Mouse (Mus musculus) limb, embryonic 15.5 days (tissue): ENCODE results near the gene Nectin3. TPM values are rescaled to one million over a fixed set of nuclear protein-coding genes. Genes with fewer than 3 reads are reported as not detected.
"Not testable (repeated sequence)": the region's sequence is repeated elsewhere in the genome, so short reads cannot be mapped to it uniquely, and the experiment has no call there.

Experiments
- ATAC-seq: fragments of 200-750 bp; cut with Nextera tagmentation; 2 replicates; pipeline ENCODE4 v1.8.0; 2017; ENCODE audit warnings: low read depth, moderate TSS enrichment; ENCODE audit not compliant: insufficient number of reproducible peaks, low FRiP score, low TSS enrichment
- H3K27ac ChIP-seq: fragments of 300-500 bp; sonication (generic); 2 replicates; pipeline ENCODE4 v1.5.1; 2015; ENCODE audit warnings: moderate library complexity, mild to moderate bottlenecking, inconsistent platforms
- H3K27me3 ChIP-seq: fragments of 300-500 bp; sonication (generic); 2 replicates; pipeline ENCODE4 v1.6.1; 2015; ENCODE audit warnings: inconsistent platforms
- H3K36me3 ChIP-seq: fragments of 300-500 bp; sonication (generic); 2 replicates; pipeline ENCODE4 v1.6.1; 2015; ENCODE audit warnings: inconsistent platforms
- H3K4me1 ChIP-seq: fragments of 300-500 bp; sonication (generic); 2 replicates; pipeline ENCODE4 v1.6.1; 2015; ENCODE audit warnings: inconsistent platforms
- H3K4me2 ChIP-seq: fragments of 300-500 bp; sonication (generic); 2 replicates; pipeline ENCODE4 v1.6.1; 2015; ENCODE audit warnings: mild to moderate bottlenecking, inconsistent platforms
- H3K4me3 ChIP-seq: fragments of 300-500 bp; sonication (generic); 2 replicates; pipeline ENCODE4 v1.5.1; 2015; ENCODE audit warnings: mild to moderate bottlenecking, inconsistent platforms
- H3K9ac ChIP-seq: fragments of 300-500 bp; sonication (generic); 2 replicates; pipeline ENCODE4 v1.6.1; 2015; ENCODE audit warnings: inconsistent platforms
- H3K9me3 ChIP-seq: fragments of 300-500 bp; sonication (generic); 2 replicates; pipeline ENCODE4 v1.6.1; 2016; ENCODE audit warnings: inconsistent platforms
- WGBS: fragments of 180-500 bp; shearing (Covaris S2); methylation state at CpG from one replicate; pipeline ENCODE4 v1.1.7; 2015; 5-methylcytosine and 5-hydroxymethylcytosine counted together
- polyA plus RNA-seq: library from polyadenylated mRNA; unstranded; fragments of >200 nt; fragmentation: Nextera tagmentation; extraction: Ambion mirVana; gene quantifications from 2 replicates; pipeline ENCODE4 v1.2.1, GENCODE M21; 2015

Nectin3 gene
- polyA plus RNA-seq, 1 experiment from 2014 or later, result 25.7 TPM

- Histone ChIP-seq H3K27ac (no peak overlapping the region), H3K27me3 (no peaks in the 10 kb centered on the region), H3K9me3 (no peaks in the 10 kb centered on the region), H3K4me2 (no peak overlapping the region), H3K4me3 (no peak overlapping the region), H3K4me1 (no peaks in the 10 kb centered on the region), H3K36me3 (no peaks in the 10 kb centered on the region), H3K9ac (no peak overlapping the region)
- 89% methylated on average over 15 of the region's 15 CpGs for WGBS
- no peak for ATAC-seq
Observed at GRCm38 (mm10) chr16:46407997-46408396, 90.3 kb downstream of the Nectin3 start.

GRCm38 (mm10) chr16:46406844-46407639 lies 91.3 kb downstream of the Nectin3 start:
- WGBS, result 84% methylated on average over 7 of the region's 7 CpGs
- Histone ChIP-seq H3K36me3 (no peaks in the 10 kb centered on the region), H3K27ac (no peak overlapping the region), H3K27me3 (no peaks in the 10 kb centered on the region), H3K9ac (no peak overlapping the region), H3K4me3 (no peak overlapping the region), H3K9me3 (no peaks in the 10 kb centered on the region), H3K4me1 (no peaks in the 10 kb centered on the region), H3K4me2 (no peak overlapping the region)
- ATAC-seq, result no peak

- H3K36me3 ChIP-seq, result no peaks in the 10 kb centered on the region; the same call in 1 of the 2 replicates
- 86% methylated on average over 4 of the region's 4 CpGs for WGBS
- H3K4me1 ChIP-seq, result no peaks in the 10 kb centered on the region
- H3K9me3 ChIP-seq, result no peaks in the 10 kb centered on the region
- H3K4me2 ChIP-seq, result no peak overlapping the region
- H3K27ac ChIP-seq, result no peak overlapping the region
- ATAC-seq, result no peak
- no peak overlapping the region for H3K4me3 ChIP-seq
- H3K27me3 ChIP-seq, result no peaks in the 10 kb centered on the region
- no peak overlapping the region for H3K9ac ChIP-seq
Observed at GRCm38 (mm10) chr16:46397945-46398344, 100.4 kb downstream of the Nectin3 start.

GRCm38 (mm10) chr16:46389415-46390033 lies 108.8 kb downstream of the Nectin3 start:
- no peaks in the 10 kb centered on the region for H3K4me1 ChIP-seq
- no peak for ATAC-seq
- no peak overlapping the region for H3K4me3 ChIP-seq
- H3K4me2 ChIP-seq, result no peak overlapping the region
- H3K9ac ChIP-seq, result no peak overlapping the region
- H3K27ac ChIP-seq, result no peak overlapping the region
- no peaks in the 10 kb centered on the region for H3K27me3 ChIP-seq
- H3K36me3 ChIP-seq, result no peaks in the 10 kb centered on the region
- H3K9me3 ChIP-seq, result no peaks in the 10 kb centered on the region
- WGBS, result 82% methylated on average over 6 of the region's 6 CpGs

- Histone ChIP-seq H3K9ac (no peak overlapping the region), H3K4me2 (no peak overlapping the region), H3K4me1 (no peaks in the 10 kb centered on the region), H3K36me3 (no peaks in the 10 kb centered on the region), H3K9me3 (no peaks in the 10 kb centered on the region), H3K27ac (no peak overlapping the region), H3K4me3 (no peak overlapping the region), H3K27me3 (no peaks in the 10 kb centered on the region)
- 50% methylated on average over 11 of the region's 11 CpGs for whole genome bisulfite sequencing
- ATAC-seq, result no peak
Observed at GRCm38 (mm10) chr16:46388527-46389414, 109.6 kb downstream of the Nectin3 start.

- ATAC-seq, result no peak
- no peak overlapping the region for H3K4me2 ChIP-seq
Observed at GRCm38 (mm10) chr16:46384279-46384678, 114.0 kb downstream of the Nectin3 start.

GRCm38 (mm10) chr16:46383344-46383743 lies 115.0 kb downstream of the Nectin3 start:
- no peak overlapping the region for H3K4me3 ChIP-seq
- no peak overlapping the region for H3K9ac ChIP-seq
- no peaks in the 10 kb centered on the region for H3K27me3 ChIP-seq
- no peak overlapping the region for H3K4me2 ChIP-seq
- no peak overlapping the region for H3K27ac ChIP-seq
- no peaks in the 10 kb centered on the region for H3K9me3 ChIP-seq
- WGBS, result 85% methylated on average over 4 of the region's 4 CpGs
- H3K4me1 ChIP-seq, result no peaks in the 10 kb centered on the region
- 0 out of 2 replicates have a peak, but pooled peaks have one; percentile 17 for ATAC-seq
- H3K36me3 ChIP-seq, result no peaks in the 10 kb centered on the region

More at GRCm38 (mm10) chr16:46384279-46384678, 114.0 kb downstream of the Nectin3 start:
- 81% methylated on average over 5 of the region's 5 CpGs for WGBS
- Histone ChIP-seq H3K27me3 (no peaks in the 10 kb centered on the region), H3K36me3 (no peaks in the 10 kb centered on the region), H3K27ac (no peak overlapping the region), H3K9me3 (no peaks in the 10 kb centered on the region), H3K4me3 (no peak overlapping the region), H3K4me1 (no peaks in the 10 kb centered on the region), H3K9ac (no peak overlapping the region)

- no peaks in the 10 kb centered on the region for H3K9me3 ChIP-seq
- H3K27me3 ChIP-seq, result no peaks in the 10 kb centered on the region
- H3K4me2 ChIP-seq, result no peak overlapping the region
- no peak overlapping the region for H3K27ac ChIP-seq
- no peaks in the 10 kb centered on the region for H3K4me1 ChIP-seq
- H3K9ac ChIP-seq, result no peak overlapping the region
- H3K36me3 ChIP-seq, result no peaks in the 10 kb centered on the region
- WGBS, result 43% methylated on average over 3 of the region's 3 CpGs
- no peak for ATAC-seq
- H3K4me3 ChIP-seq, result no peak overlapping the region
Observed at GRCm38 (mm10) chr16:46376575-46376974, 121.8 kb downstream of the Nectin3 start.

GRCm38 (mm10) chr16:46362022-46362421 lies 136.3 kb downstream of the Nectin3 start:
- Histone ChIP-seq H3K9ac (no peak overlapping the region), H3K4me1 (peaks cover 10% of the 10 kb centered on the region; the same call in 1 of the 2 replicates), H3K27me3 (no peaks in the 10 kb centered on the region; the same call in 1 of the 2 replicates), H3K9me3 (no peaks in the 10 kb centered on the region), H3K4me2 (peak overlapping the region; percentile 2; the same call in 1 of the 2 replicates), H3K36me3 (no peaks in the 10 kb centered on the region), H3K4me3 (no peak overlapping the region), H3K27ac (0 out of 2 replicates have a peak overlapping the region, but pooled peaks have one; percentile 18)
- ATAC-seq, result peak; percentile 55; the same call in 1 of the 2 replicates
- WGBS, result 42% methylated on average over 6 of the region's 6 CpGs

- not testable (repeated sequence) for ATAC-seq, H3K36me3 ChIP-seq, H3K4me2 ChIP-seq, H3K27me3 ChIP-seq, H3K27ac ChIP-seq, H3K4me3 ChIP-seq, H3K9me3 ChIP-seq, H3K9ac ChIP-seq
- peaks cover 10% of the 10 kb centered on the region; the same call in 1 of the 2 replicates for H3K4me1 ChIP-seq
- WGBS, result 56% methylated on average over 2 of the region's 2 CpGs
Observed at GRCm38 (mm10) chr16:46357658-46358057, 140.7 kb downstream of the Nectin3 start.

GRCm38 (mm10) chr16:46356663-46357062 lies 141.7 kb downstream of the Nectin3 start:
- no peaks in the 10 kb centered on the region for H3K36me3 ChIP-seq
- no peaks in the 10 kb centered on the region; the same call in 1 of the 2 replicates for H3K27me3 ChIP-seq
- H3K9ac ChIP-seq, result no peak overlapping the region
- no peaks in the 10 kb centered on the region for H3K9me3 ChIP-seq
- H3K27ac ChIP-seq, result no peak overlapping the region
- WGBS, result 47% methylated on average over 3 of the region's 3 CpGs
- H3K4me2 ChIP-seq, result no peak overlapping the region
- peaks cover 5% of the 10 kb centered on the region; the same call in 1 of the 2 replicates for H3K4me1 ChIP-seq
- no peak overlapping the region for H3K4me3 ChIP-seq
- ATAC-seq, result no peak
